10 mouse cellular contexts compared by ENCODE assay signal in genomic region chr8:124556658-124557057, GRCm38 (mm10). TPM values are rescaled to one million over a fixed set of nuclear protein-coding genes. Genes with fewer than 3 reads are reported as not detected.
A peak's percentile ranks its signal among the peaks of the same experiment; 100 is the strongest.
DNase-seq lines count a peak whose midpoint lies in the region; TF ChIP-seq lines count a peak whose summit lies in the region.
"Had no signal": no experiment of that assay in that cellular context is flagged by ENCODE, and none has a peak within 500 bp of the region (broad histone marks: within the 10 kb centered on the region; RNA-seq: fewer than 3 reads in every experiment).

No protein-coding gene starts in this region.

- WGBS in embryonic facial prominence, embryonic 10.5 days: 79% methylated on average over 13 of the region's 13 CpGs
- 94% methylated on average over 13 of the region's 13 CpGs for WGBS in thymus, adult 2 months

- H3K27ac ChIP-seq in embryonic facial prominence, embryonic 10.5 days (replicated peaks): peak overlapping the region; percentile 32; the same call in 1 of the 2 replicates
- no peak overlapping the region for H3K27ac ChIP-seq in thymus, adult 2 months (ENCODE audit: control insufficient read depth, insufficient read depth, low read length)

- H3K4me1 ChIP-seq in embryonic facial prominence, embryonic 10.5 days: peaks cover 15% of the 10 kb centered on the region
- H3K4me1 ChIP-seq in thymus, adult 2 months (replicated peaks; ENCODE audit: control insufficient read depth, insufficient read depth, low read length): no peaks in the 10 kb centered on the region

- no peak for TF ChIP-seq CTCF in thymus, adult 2 months (IDR thresholded peaks at IDR 0.05; ENCODE audit: borderline replicate concordance, control insufficient read depth, extremely low read depth, insufficient read depth, low read length, poor library complexity)

- intact Hi-C loops in gastrocnemius, postnatal 36 days (cut with DNase I): no loop called here

- TF ChIP-seq POLR2A in thymus, adult 2 months (IDR thresholded peaks at IDR 0.05; ENCODE audit: control insufficient read depth, extremely low read depth, insufficient read depth, low read length, poor library complexity): no peak

- H3K27me3 ChIP-seq in embryonic facial prominence, embryonic 10.5 days (replicated peaks; ENCODE audit: low read depth, poor library complexity, severe bottlenecking): no peaks in the 10 kb centered on the region
- no peaks in the 10 kb centered on the region for H3K27me3 ChIP-seq in thymus, adult 2 months (ENCODE audit: control insufficient read depth, insufficient read depth, low read length)

- peaks cover 18% of the 10 kb centered on the region for H3K36me3 ChIP-seq in embryonic facial prominence, embryonic 10.5 days (replicated peaks)
- H3K36me3 ChIP-seq in thymus, adult 2 months (ENCODE audit: control insufficient read depth, insufficient read depth, low read length): peaks cover 8% of the 10 kb centered on the region; the same call in 1 of the 2 replicates

- no peak overlapping the region for H3K4me3 ChIP-seq in embryonic facial prominence, embryonic 10.5 days
- no peak overlapping the region for H3K4me3 ChIP-seq in thymus, adult 2 months (ENCODE audit: control insufficient read depth, insufficient read depth, low read length)

- DNase-seq in layer of hippocampus, adult 11-12 months (ENCODE audit: low spot score): peak; percentile 71
- no peak for DNase-seq in layer of hippocampus, adult 9-10 months (ENCODE audit: low spot score)
- DNase-seq in embryonic facial prominence, embryonic 10.5 days (ENCODE audit: low spot score): no peak
- DNase-seq in layer of hippocampus, postnatal 14 days (ENCODE audit: low spot score in 2 of 2): peak; percentile 65 to 87
- DNase-seq in retina, postnatal 1 day: peak; percentile 71
- no peak for DNase-seq in thymus, adult 2 months
- DNase-seq in gastrocnemius, postnatal 36 days: no peak
- no peak for DNase-seq in yolk sac, embryonic 10.5 days (ENCODE audit: low spot score)

- H3K9me3 ChIP-seq in embryonic facial prominence, embryonic 10.5 days: no peaks in the 10 kb centered on the region

RNA-seq across cellular contexts. Expression of gene Agt, which starts 12.8 kb away (rescaled TPM):
- polyA plus RNA-seq in embryonic facial prominence, embryonic 10.5 days (2016; fragmentation: Nextera tagmentation; extraction: Ambion mirVana): 0.15 TPM in 1 of 2 replicates, not detected in the other
- 10 to 100 TPM; 56.4 to 82.1 TPM for total RNA-seq in layer of hippocampus, postnatal 14 days (2021)
- 4.1 and 4.7 TPM in 2 replicates for polyA plus RNA-seq in thymus, adult 2 months (2012; rRNA removed)
- total RNA-seq in gastrocnemius, postnatal 36 days (2021): 10 to 100 TPM in 1 of 2 experiments, 1 to 10 TPM in 1; 9.9 to 10.9 TPM
- polyA plus RNA-seq: C2C12 had no signal

RNA-seq across cellular contexts. Expression of gene Capn9, which starts 19.3 kb away (rescaled TPM):
- polyA plus RNA-seq in embryonic facial prominence, embryonic 10.5 days (2016; fragmentation: Nextera tagmentation; extraction: Ambion mirVana): not detected in 2 replicates
- total RNA-seq in layer of hippocampus, postnatal 14 days (2021): under 1 TPM in 1 of 2 experiments, not detected in 1; 0.18 TPM
- polyA plus RNA-seq in thymus, adult 2 months (2012; rRNA removed): 0.08 and 0.13 TPM in 2 replicates
- not detected for total RNA-seq in gastrocnemius, postnatal 36 days (2021)
- polyA plus RNA-seq: C2C12; heart, embryonic 11.5 days had no signal

RNA-seq across cellular contexts. Expression of gene Cog2, which starts 36.1 kb away (rescaled TPM):
- polyA plus RNA-seq in embryonic facial prominence, embryonic 10.5 days (2016; fragmentation: Nextera tagmentation; extraction: Ambion mirVana): 41.8 and 41.9 TPM in 2 replicates
- 10 to 100 TPM; 33.7 to 38.2 TPM for total RNA-seq in layer of hippocampus, postnatal 14 days (2021)
- 33.8 and 34.4 TPM in 2 replicates for polyA plus RNA-seq in thymus, adult 2 months (2012; rRNA removed)
- total RNA-seq in gastrocnemius, postnatal 36 days (2021): 10 to 100 TPM; 13.5 to 18.1 TPM

Comparison
In these comparisons a context has a peak if more than half of its experiments do, and no peak if none do; other contexts are left out.
1. DNase-seq: peak in layer of hippocampus, adult 11-12 months (single experiment), layer of hippocampus, postnatal 14 days (2 of 2) and retina, postnatal 1 day (single experiment); none in layer of hippocampus, adult 9-10 months (single experiment), embryonic facial prominence, embryonic 10.5 days (single experiment), thymus, adult 2 months (single experiment), gastrocnemius, postnatal 36 days (0 of 2) and yolk sac, embryonic 10.5 days (single experiment).
2. RNA of gene Agt, which starts 12.8 kb away (total RNA-seq): 56.4 to 82.1 TPM in layer of hippocampus, postnatal 14 days; 9.9 to 10.9 TPM in gastrocnemius, postnatal 36 days; every median in the first group is over 4 times any median in the second.